Mouse (Mus musculus) E14TG2a.4 (cell line): ENCODE data around the gene Muc3.

Experiments
- CTCF ChIP-seq: conservative IDR thresholded peaks from 2 replicates; pipeline ENCODE4 v1.5.1; 2014; ENCODE audit warnings: low read length
- POU5F1 ChIP-seq: IDR thresholded peaks from 2 replicates; pipeline ENCODE4 v1.6.1; 2014; ENCODE audit warnings: low read length, borderline replicate concordance

- no peak for TF ChIP-seq CTCF
- TF ChIP-seq POU5F1, result no peak
Observed at GRCm38 (mm10) chr5:137085021-137085420, 64.1 kb downstream of the Muc3 start.
